Mouse (Mus musculus) liver, adult 2 months (tissue): ENCODE measurements at regions not wholly inside any gene's neighbourhood (a gene's known extent, or its start where the extent isn't known, plus 50 kb on each side); places are given as distances from the start of the nearest gene placed in this dataset.

Experiments used
- DNase-seq: peaks from one replicate; pipeline ENCODE4 v3.0.0-alpha.2; 2011; ENCODE audit warnings: low read depth, low spot score; ENCODE audit errors: extremely low read depth
- H3K27ac ChIP-seq: fragments of 200-500 bp; replicated peaks from 2 replicates; pipeline ENCODE4 v1.5.1; 2012; ENCODE audit warnings: low read depth, mild to moderate bottlenecking, control low read depth, inconsistent platforms, low read length; ENCODE audit not compliant: insufficient read depth
- H3K27me3 ChIP-seq: fragments of 200-500 bp; 2 replicates; pipeline ENCODE4 v1.6.1; 2012; ENCODE audit warnings: mild to moderate bottlenecking, moderate library complexity, low read length, inconsistent platforms; ENCODE audit not compliant: control insufficient read depth, insufficient read depth
- H3K36me3 ChIP-seq: fragments of 200-500 bp; 2 replicates; pipeline ENCODE4 v1.6.1; 2012; ENCODE audit warnings: low read length, inconsistent platforms; ENCODE audit not compliant: control insufficient read depth, insufficient read depth
- H3K4me1 ChIP-seq: fragments of 200-500 bp; 2 replicates; pipeline ENCODE4 v1.6.1; 2011; ENCODE audit warnings: low read length; ENCODE audit not compliant: control insufficient read depth, insufficient read depth
- H3K4me3 ChIP-seq: fragments of 200-500 bp; 2 replicates; pipeline ENCODE4 v1.5.1; 2011; ENCODE audit warnings: low read depth, mild to moderate bottlenecking, control low read depth, low read length, moderate library complexity; ENCODE audit not compliant: insufficient read depth
- H3K79me2 ChIP-seq: fragments of 200-500 bp; 2 replicates; pipeline ENCODE4 v1.6.1; 2012; ENCODE audit warnings: inconsistent platforms, mild to moderate bottlenecking, low read length, moderate library complexity; ENCODE audit not compliant: control insufficient read depth, insufficient read depth
- H3K9ac ChIP-seq: fragments of 200-500 bp; 2 replicates; pipeline ENCODE4 v1.6.1; 2012; ENCODE audit warnings: low read depth, mild to moderate bottlenecking, control low read depth, inconsistent platforms, low read length
- CTCF ChIP-seq: fragments of 200-500 bp; IDR thresholded peaks from 2 replicates; pipeline ENCODE4 v1.5.1; 2011; ENCODE audit warnings: low read depth, low read length, control low read depth
- POLR2A ChIP-seq: fragments of 200-500 bp; IDR thresholded peaks from 2 replicates; pipeline ENCODE4 v1.6.1; 2011; ENCODE audit warnings: low read length, control low read depth; ENCODE audit not compliant: insufficient read depth; ENCODE audit errors: extremely low read depth
- WGBS: fragments of 180-500 bp; shearing (Covaris S2); methylation state at CpG from one replicate; pipeline ENCODE4 v1.1.7; 2018; 5-methylcytosine and 5-hydroxymethylcytosine counted together

DNA sequence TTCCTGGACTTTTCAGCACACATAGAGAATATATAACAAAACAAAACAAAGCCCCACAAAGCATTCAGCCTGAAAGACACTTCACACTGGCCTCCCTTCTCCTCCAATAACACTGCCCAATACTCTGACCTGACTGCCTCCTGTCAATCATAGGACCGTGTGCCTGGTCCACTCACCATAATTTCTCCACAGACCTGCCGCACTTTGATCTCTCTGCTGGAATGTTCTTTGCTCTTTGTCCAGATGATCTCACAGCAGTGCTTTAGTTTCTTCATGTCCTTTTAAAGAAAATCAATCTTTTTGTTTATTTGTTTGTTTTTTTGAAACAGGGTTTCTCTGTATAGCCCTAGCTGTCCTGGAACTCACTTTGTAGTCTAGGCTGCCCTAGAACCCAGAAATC lies 1496.0 kb upstream of the Nudt12 start:
- no peak overlapping the region for H3K27ac ChIP-seq
- H3K36me3 ChIP-seq: no peaks in the 10 kb centered on the region
- H3K4me1 ChIP-seq: peaks cover 1% of the 10 kb centered on the region; the same call in 1 of the 2 replicates
- H3K4me3 ChIP-seq: no peak overlapping the region
- 39% methylated on average over 2 of the region's 2 CpGs for WGBS
- peak; percentile 76 for DNase-seq
- H3K27me3 ChIP-seq: no peaks in the 10 kb centered on the region
- no peaks in the 10 kb centered on the region for H3K79me2 ChIP-seq
- H3K9ac ChIP-seq: no peak overlapping the region
- TF ChIP-seq CTCF (no peak), POLR2A (no peak)

DNA sequence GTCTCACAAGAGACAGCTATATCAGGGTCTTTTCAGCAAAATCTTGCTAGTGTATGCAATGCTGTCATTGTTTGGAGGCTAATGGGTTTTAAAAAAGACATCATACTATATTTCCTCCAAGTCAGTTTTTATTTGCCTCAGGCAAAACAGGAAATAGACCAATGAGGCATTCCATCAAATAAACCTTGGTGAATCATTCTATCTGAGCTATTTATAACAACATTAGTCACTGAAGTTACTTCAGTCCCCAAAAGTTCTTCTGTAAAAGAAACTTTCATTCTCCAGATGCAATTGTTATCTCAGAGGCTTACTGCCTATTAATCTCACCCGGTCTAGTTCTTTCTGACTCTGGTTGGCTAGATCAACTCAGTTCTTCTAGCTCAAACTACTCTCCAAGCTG lies 1455.7 kb upstream of the Nudt12 start:
- TF ChIP-seq CTCF: no peak
- no peak for TF ChIP-seq POLR2A
- no peak overlapping the region for H3K4me3 ChIP-seq

GRCm38 (mm10) chr17:60465041-60465440 lies 1451.9 kb upstream of the Nudt12 start:
- WGBS: 65% methylated on average over 4 of the region's 4 CpGs
- TF ChIP-seq POLR2A (no peak), CTCF (no peak)
- H3K27ac ChIP-seq: no peak overlapping the region

More for the DNA sequence above, 1455.7 kb upstream of the Nudt12 start:
- 88% methylated on average over 1 of the region's 1 CpGs for WGBS
- Histone ChIP-seq H3K27me3 (no peaks in the 10 kb centered on the region), H3K79me2 (no peaks in the 10 kb centered on the region), H3K9ac (no peak overlapping the region), H3K27ac (no peak overlapping the region), H3K36me3 (no peaks in the 10 kb centered on the region), H3K4me1 (no peaks in the 10 kb centered on the region)
- no peak for DNase-seq

GRCm38 (mm10) chr17:60452861-60453260 lies 1439.7 kb upstream of the Nudt12 start:
- no peak for DNase-seq
- H3K4me3 ChIP-seq: no peak overlapping the region
- TF ChIP-seq CTCF (no peak), POLR2A (no peak)
- H3K79me2 ChIP-seq: no peaks in the 10 kb centered on the region
- no peaks in the 10 kb centered on the region for H3K4me1 ChIP-seq
- H3K27me3 ChIP-seq: no peaks in the 10 kb centered on the region
- WGBS: 63% methylated on average over 1 of the region's 1 CpGs
- no peak overlapping the region for H3K27ac ChIP-seq
- no peak overlapping the region for H3K9ac ChIP-seq
- no peaks in the 10 kb centered on the region for H3K36me3 ChIP-seq

More at GRCm38 (mm10) chr17:60465041-60465440, 1451.9 kb upstream of the Nudt12 start:
- no peaks in the 10 kb centered on the region for H3K79me2 ChIP-seq
- H3K4me1 ChIP-seq: no peaks in the 10 kb centered on the region
- H3K4me3 ChIP-seq: no peak overlapping the region
- H3K9ac ChIP-seq: no peak overlapping the region
- DNase-seq: no peak
- H3K27me3 ChIP-seq: no peaks in the 10 kb centered on the region
- no peaks in the 10 kb centered on the region for H3K36me3 ChIP-seq

- 57% methylated on average over 2 of the region's 2 CpGs for WGBS
Measured at GRCm38 (mm10) chr17:60423570-60423969, 1410.4 kb upstream of the Nudt12 start.

More at GRCm38 (mm10) chr17:60423570-60423969, 1410.4 kb upstream of the Nudt12 start:
- no peaks in the 10 kb centered on the region for H3K27me3 ChIP-seq
- H3K79me2 ChIP-seq: no peaks in the 10 kb centered on the region
- no peak overlapping the region for H3K9ac ChIP-seq
- no peaks in the 10 kb centered on the region for H3K36me3 ChIP-seq
- H3K4me1 ChIP-seq: no peaks in the 10 kb centered on the region
- no peak for DNase-seq
- no peak overlapping the region for H3K27ac ChIP-seq
- no peak overlapping the region for H3K4me3 ChIP-seq
- TF ChIP-seq POLR2A (no peak), CTCF (no peak)
